Mouse (Mus musculus) inflammation-experienced regulatory T-cells (primary cell): Measurements from ENCODE around the gene E130311K13Rik. TPM values are rescaled to one million over a fixed set of nuclear protein-coding genes. Genes with fewer than 3 reads are reported as not detected.

Experiments
- polyA plus RNA-seq, 2 experiments: library from polyadenylated mRNA; unstranded; fragments of 100-300 nt; shearing (Covaris generic); gene quantifications; one replicate each; pipeline ENCODE4 v1.2.1; 2017

Gene E130311K13Rik
- polyA plus RNA-seq = 10 to 100 TPM in 1 of 2 experiments, 1 to 10 TPM in 1; 8.7 to 10.4 TPM

GRCm38 (mm10) chr3:63928878-63929859, at the start of gene E130311K13Rik:
Gene E130311K13Rik (minus strand): TSS chr3:63929472.

GRCm38 (mm10) chr3:63975955-63976908, 47.0 kb upstream of the E130311K13Rik start, which contains the start of gene Gmps:
Gene Gmps (plus strand): TSS chr3:63976106.

GRCm38 (mm10) chr3:63964100-63964921, 35.0 kb upstream of the E130311K13Rik start, which contains the start of gene Slc33a1:
Gene Slc33a1 (minus strand): TSS chr3:63964768.

GRCm38 (mm10) chr3:63899309-63899695, 30.0 kb downstream of the E130311K13Rik start, which contains the start of gene Plch1:
Gene Plch1 (minus strand): TSS chr3:63899472.

Other genes with a start within 250 kb of the E130311K13Rik start
- gene Plch1, start 30.0 kb downstream of the E130311K13Rik start, polyA plus RNA-seq = 1 to 10 TPM in 1 of 2 experiments, under 1 TPM in 1; 0.10 to 1.1 TPM
- 10 to 100 TPM; 17.5 to 23.7 TPM for gene Slc33a1, start 35.3 kb upstream of the E130311K13Rik start, polyA plus RNA-seq
- 10 to 100 TPM; 20.7 to 22.7 TPM for gene Gmps, start 46.6 kb upstream of the E130311K13Rik start, polyA plus RNA-seq
- gene Vmn2r1, start 152.1 kb upstream of the E130311K13Rik start, polyA plus RNA-seq = under 1 TPM in 1 of 2 experiments, not detected in 1; 0.13 TPM
- under 1 TPM; 0.10 to 0.13 TPM for gene Vmn2r2, start 212.5 kb upstream of the E130311K13Rik start, polyA plus RNA-seq